Comparison of ENCODE assay signal across 8 mouse cellular contexts in the genomic region with DNA sequence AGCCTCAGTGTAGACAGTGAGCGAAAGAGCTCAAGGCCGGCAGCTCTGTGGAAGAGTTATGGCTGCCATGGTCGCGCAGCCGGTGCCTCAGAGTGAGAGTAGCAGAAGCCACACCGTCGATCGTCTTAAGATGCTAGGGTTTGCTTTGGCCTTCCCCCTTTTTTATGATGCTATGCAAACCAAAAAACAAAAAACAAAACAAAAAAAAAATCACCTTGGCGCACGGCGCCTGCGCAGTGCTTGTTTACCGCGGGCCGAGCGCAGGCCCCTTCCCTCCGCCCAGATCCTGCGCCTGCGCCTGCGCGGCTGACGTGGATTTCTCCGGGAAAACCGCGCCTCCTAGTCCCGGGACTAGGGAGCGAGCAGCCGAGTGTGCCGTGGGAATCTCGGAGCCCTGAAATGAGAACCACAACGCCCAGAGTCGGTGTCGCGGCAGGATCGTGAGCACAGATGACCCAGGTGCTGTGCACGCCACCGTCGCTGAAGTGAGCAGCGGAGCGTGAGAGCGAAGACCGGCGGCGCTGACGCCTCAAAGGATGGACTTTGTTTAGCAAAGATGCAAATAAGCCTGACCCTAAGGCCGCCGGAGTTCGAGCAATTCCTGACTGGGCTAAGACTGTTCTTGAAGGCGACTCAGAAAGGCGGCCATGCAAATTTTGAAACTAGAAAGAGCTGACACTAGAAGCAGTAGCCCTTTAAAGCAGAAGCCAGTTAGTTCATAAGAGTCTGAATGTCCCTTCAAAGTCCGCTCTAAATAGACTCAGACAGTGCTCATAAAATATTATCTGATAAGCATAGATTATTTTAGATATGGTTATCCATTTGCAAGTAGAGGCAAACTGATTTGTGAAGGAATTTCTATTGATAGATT. TPM values are rescaled to one million over a fixed set of nuclear protein-coding genes. Genes with fewer than 3 reads are reported as not detected.
DNase-seq lines count a peak whose midpoint lies in the region; ATAC-seq and TF ChIP-seq lines count a peak whose summit lies in the region.

A gene (minus strand): TSS at position 484 of the 871 bp plus-strand sequence.

- under 1% methylated on average over 51 of the region's 51 CpGs for WGBS in forebrain, embryonic 15.5 days
- under 1% methylated on average over 51 of the region's 51 CpGs for WGBS in lung, adult 2 months
- WGBS in olfactory bulb, adult 2 months = under 1% methylated on average over 51 of the region's 51 CpGs

- no peaks in the 10 kb centered on the region for H3K9me3 ChIP-seq in G1E (replicated peaks)
- no peaks in the 10 kb centered on the region for H3K9me3 ChIP-seq in forebrain, embryonic 15.5 days

- peak; percentile 60 for ATAC-seq in G1E (ENCODE audit: extremely low read depth, insufficient number of reproducible peaks, low FRiP score, poor library complexity, severe bottlenecking)
- ATAC-seq in forebrain, embryonic 15.5 days (replicated peaks) = peak; percentile 94

- peaks cover 30% of the 10 kb centered on the region for H3K4me1 ChIP-seq in G1E (ENCODE audit: insufficient read depth, low read depth, low read length)
- H3K4me1 ChIP-seq in forebrain, embryonic 15.5 days = peaks cover 24% of the 10 kb centered on the region
- no peaks in the 10 kb centered on the region for H3K4me1 ChIP-seq in lung, adult 2 months (ENCODE audit: control insufficient read depth, insufficient read depth, low read length)
- H3K4me1 ChIP-seq in olfactory bulb, adult 2 months (ENCODE audit: control insufficient read depth, insufficient read depth, low read length) = 0 out of 2 replicates have a peak, but pooled peaks cover 2% of the 10 kb centered on the region

- DNase-seq in G1E (ENCODE audit: low spot score) = peak; percentile 77
- peak; percentile 94 for DNase-seq in cerebellum, adult 11-12 months
- DNase-seq in heart, postnatal 25 days (ENCODE audit: low spot score) = peak; percentile 87
- DNase-seq in layer of hippocampus, adult 18-20 months (ENCODE audit: low spot score in 2 of 2) = peak; percentile 85 to 90
- peak; percentile 91 for DNase-seq in lung, adult 2 months
- DNase-seq in thymus, adult 18-20 months = peak; percentile 72 to 75

- TF ChIP-seq POLR2A in lung, adult 2 months (IDR thresholded peaks at IDR 0.05; ENCODE audit: borderline replicate concordance, extremely low read depth, low read depth, low read length) = peak; percentile 99
- peak; percentile 75 for TF ChIP-seq POLR2A in olfactory bulb, adult 2 months (IDR thresholded peaks at IDR 0.05; ENCODE audit: insufficient read depth, low read depth, low read length)

- no peaks in the 10 kb centered on the region for H3K27me3 ChIP-seq in G1E (ENCODE audit: insufficient read depth, low read length)
- no peaks in the 10 kb centered on the region for H3K27me3 ChIP-seq in forebrain, embryonic 15.5 days

- intact Hi-C loops in heart, postnatal 25 days (cut with DNase I) = loop anchor here (1.0 to 5.0 kb wide), 2 partner anchors 22 to 49 kb away; a partner anchor contains a TSS

- peak within 1 kb of the TSS; percentile 83 for H3K9ac ChIP-seq in forebrain, embryonic 15.5 days (replicated peaks)

- H3K4me3 ChIP-seq in G1E (ENCODE audit: low read depth, low read length) = peak within 1 kb of the TSS; percentile 84
- H3K4me3 ChIP-seq in forebrain, embryonic 15.5 days = peak within 1 kb of the TSS; percentile 63
- H3K4me3 ChIP-seq in lung, adult 2 months (replicated peaks; ENCODE audit: extremely low read depth, low read depth, low read length) = peak within 1 kb of the TSS; percentile 94
- H3K4me3 ChIP-seq in olfactory bulb, adult 2 months (ENCODE audit: insufficient read depth, low read depth, low read length) = peak within 1 kb of the TSS; percentile 77

- peak within 1 kb of the TSS; percentile 100 for H3K27ac ChIP-seq in forebrain, embryonic 15.5 days (replicated peaks)
- H3K27ac ChIP-seq in olfactory bulb, adult 2 months (ENCODE audit: insufficient read depth, low read depth, low read length) = peak within 1 kb of the TSS; percentile 100

- peaks cover 26% of the 10 kb centered on the region for H3K36me3 ChIP-seq in G1E (replicated peaks)
- H3K36me3 ChIP-seq in forebrain, embryonic 15.5 days = no peaks in the 10 kb centered on the region

- TF ChIP-seq CTCF in G1E (IDR thresholded peaks at IDR 0.05; ENCODE audit: low read depth, low read length) = no peak
- no peak for TF ChIP-seq CTCF in lung, adult 2 months (IDR thresholded peaks at IDR 0.05; ENCODE audit: insufficient read depth, low read length)
- TF ChIP-seq CTCF in olfactory bulb, adult 2 months (IDR thresholded peaks at IDR 0.05; ENCODE audit: insufficient read depth, low read depth, low read length) = no peak

- H3K4me2 ChIP-seq in forebrain, embryonic 15.5 days (replicated peaks) = peak within 1 kb of the TSS; percentile 66

RNA-seq across cellular contexts. Expression of the gene that starts here (rescaled TPM):
- total RNA-seq in G1E (2014; fragmentation: Nextera tagmentation) (22.5 and 25.0 TPM in 2 replicates), G1E (2017) (11.2 and 11.7 TPM in 2 replicates)
- polyA plus RNA-seq in G1E (2012) = 2.3 and 3.5 TPM in 2 replicates
- 47.7 and 48.1 TPM in 2 replicates for polyA plus RNA-seq in forebrain, embryonic 15.5 days (2015; fragmentation: Nextera tagmentation; extraction: Ambion mirVana)
- total RNA-seq in heart, postnatal 25 days (2021) = 1 to 10 TPM; 3.3 to 5.1 TPM
- total RNA-seq in layer of hippocampus, adult 18-20 months (2021) = 10 to 100 TPM; 26.2 to 28.1 TPM
- 6.0 and 9.2 TPM in 2 replicates for polyA plus RNA-seq in lung, adult 2 months (2012; rRNA removed)
- not detected in 2 replicates for polyA plus RNA-seq in olfactory bulb, adult 2 months (2012; ENCODE audit: insufficient read depth, insufficient read length, low replicate concordance, missing spikeins)

Comparison
In these comparisons a context has a peak if more than half of its experiments do, and no peak if none do; other contexts are left out.
1. Peak in every context shown above with its lines: DNase-seq, ATAC-seq, H3K4me3 ChIP-seq and H3K27ac ChIP-seq.